Mouse (Mus musculus) heart, postnatal 0 days (tissue): Measurements from ENCODE around the gene Ece1.

ENCODE experiments used
- CTCF ChIP-seq: IDR thresholded peaks from 2 replicates; pipeline ENCODE4 v1.5.1; 2016; ENCODE audit warnings: antibody characterized with exemption, control low read depth, low read depth
- EP300 ChIP-seq: IDR thresholded peaks from 2 replicates; pipeline ENCODE4 v1.6.1; 2016; ENCODE audit warnings: antibody characterized with exemption, low read depth

DNA sequence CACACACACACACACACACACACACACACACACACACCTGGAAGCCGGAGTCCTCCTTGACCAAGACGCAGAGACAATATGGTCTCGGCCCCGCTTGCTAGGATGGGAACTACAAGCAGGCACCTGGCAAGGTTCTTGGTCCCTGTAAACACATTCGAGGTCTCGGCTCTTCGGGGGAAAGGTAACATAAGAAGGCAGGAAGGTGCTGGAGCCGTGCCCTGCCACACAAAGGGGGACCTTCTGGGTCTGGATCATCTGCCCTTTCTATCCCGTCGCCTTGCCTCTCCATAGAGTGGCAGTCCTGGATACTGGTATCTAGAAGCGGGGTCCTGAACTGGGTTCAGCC, 102.5 kb downstream of the Ece1 start:
- TF ChIP-seq EP300 (no peak), CTCF (no peak)
